Mouse (Mus musculus) T-helper 17 cell (primary cell): Measurements from ENCODE around the gene Dda1.
"Not testable (repeated sequence)": the region's sequence is repeated elsewhere in the genome, so short reads cannot be mapped to it uniquely, and the experiment has no call there.

ENCODE experiments used
- in situ Hi-C, 2 experiments: fragments of 300-600 bp; cut with MboI, MseI; formaldehyde crosslinking; loops; 1 replicate in 1 of 2; 2 replicates in 1 of 2; pipeline ENCODE4 v1.15.1; 2025; ENCODE audit warnings: high pct_unique_total_duplicates in 2 of 2

Dda1 gene

DNA sequence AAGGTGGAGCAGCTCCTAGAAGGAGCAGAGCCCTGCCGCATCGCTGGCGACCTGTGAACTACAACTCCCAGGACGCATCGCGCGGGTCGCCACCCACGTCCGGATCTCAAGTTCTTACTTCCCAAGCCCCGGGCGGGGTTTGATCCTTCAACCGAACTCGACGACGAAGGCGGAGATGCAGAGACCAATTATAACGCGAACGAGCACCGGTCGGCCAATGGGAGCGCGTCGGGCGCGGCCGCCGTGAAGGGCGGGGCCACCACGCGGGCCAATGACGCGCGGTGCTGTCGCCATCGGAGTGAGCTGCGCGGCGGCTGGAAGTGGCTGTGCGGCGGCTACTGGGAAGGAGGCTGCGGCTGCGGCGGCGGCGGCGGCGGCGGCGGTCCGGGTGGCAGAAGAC is at the start of gene Dda1:
Dda1 (plus strand) TSS at position 284 of the 400 bp plus-strand sequence.
- in situ Hi-C loops: loop anchor here (5.0 to 10.0 kb wide), 2 partner anchors 97 to 674 kb away; partner anchors contain the start of gene Ocel1 (in 1 of the 2)

DNA sequence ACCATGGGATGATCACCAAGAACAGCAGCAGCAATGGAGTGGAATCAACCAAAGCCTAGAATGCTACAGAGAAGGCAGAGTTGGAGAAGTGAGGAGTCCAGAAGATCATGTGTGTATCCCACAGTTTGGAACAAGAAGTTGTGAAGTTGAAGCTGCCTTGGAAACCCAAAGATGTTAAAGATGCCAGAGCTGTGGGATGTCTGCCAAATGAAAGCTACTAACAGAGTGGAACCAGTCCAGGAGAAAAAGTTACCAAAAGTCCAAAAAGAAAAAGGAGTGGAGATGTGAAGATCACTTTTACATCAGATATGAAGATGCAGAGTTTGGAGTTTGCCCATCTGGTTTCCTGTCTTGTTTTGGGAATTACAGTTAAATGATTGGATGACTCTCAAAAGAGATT is 46.9 kb upstream of the Dda1 start:
- in situ Hi-C loops: no loop called here

DNA sequence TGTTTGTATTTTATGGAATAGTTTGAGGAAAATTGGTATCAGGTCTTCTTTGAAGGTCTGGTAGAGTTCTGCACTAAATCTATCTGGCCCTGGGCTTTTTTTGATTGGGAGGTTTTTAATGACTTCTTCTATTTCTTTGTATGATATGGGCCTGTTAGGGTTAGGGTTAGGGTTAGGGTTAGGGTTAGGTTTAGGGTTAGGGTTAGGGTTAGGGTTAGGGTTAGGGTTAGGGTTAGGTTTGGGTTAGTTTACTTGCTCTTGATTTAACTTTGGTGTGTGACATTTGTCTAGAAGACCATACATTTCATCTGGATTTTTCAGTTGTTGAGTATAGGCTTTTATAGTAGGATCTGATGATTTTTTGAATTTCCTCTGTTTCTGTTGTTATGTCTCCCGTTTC is 36.1 kb upstream of the Dda1 start:
- in situ Hi-C loops: not testable (repeated sequence)

DNA sequence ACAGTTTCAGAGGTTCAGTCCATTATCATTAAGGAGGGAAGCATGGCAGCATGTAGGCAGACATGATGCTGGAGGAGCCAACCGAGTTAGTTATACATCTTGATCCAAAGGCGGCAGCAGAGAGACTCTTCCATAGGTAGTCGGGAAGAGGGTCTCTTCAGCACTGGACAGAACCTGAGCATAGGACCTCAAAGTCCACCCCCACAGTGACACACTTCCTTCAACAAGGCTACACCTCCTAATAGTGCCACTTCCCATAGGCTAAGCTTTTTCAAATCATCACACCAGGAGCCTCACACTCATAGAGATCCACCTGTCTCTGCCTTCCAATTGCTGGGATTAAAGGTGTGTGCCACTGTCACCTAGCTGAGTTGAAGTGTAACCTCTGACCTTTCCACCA is 32.0 kb upstream of the Dda1 start:
- in situ Hi-C loops: no loop called here

DNA sequence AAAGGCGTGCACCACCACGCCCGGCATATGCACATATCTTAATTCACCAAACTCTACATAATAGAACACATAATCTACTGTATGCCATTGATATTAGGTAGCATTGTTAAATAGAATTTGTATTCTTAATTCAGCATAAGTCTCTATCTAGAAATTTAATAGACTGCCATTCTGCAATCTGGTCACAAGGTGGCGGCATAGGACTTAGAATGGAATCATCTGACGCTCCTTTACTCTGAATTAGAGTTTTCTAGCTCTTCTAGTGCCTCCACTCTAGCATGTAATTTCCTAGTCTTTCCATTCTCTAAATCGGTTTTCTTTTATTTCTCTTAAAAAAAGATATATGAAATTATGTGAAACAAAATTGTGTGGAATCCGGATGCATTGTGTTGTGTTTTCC is 27.6 kb upstream of the Dda1 start:
- in situ Hi-C loops: loop anchor here (5.0 to 10.0 kb wide), 2 partner anchors 81 to 83 kb away; partner anchors contain the start of gene Ccdc194 (in 1 of the 2)

DNA sequence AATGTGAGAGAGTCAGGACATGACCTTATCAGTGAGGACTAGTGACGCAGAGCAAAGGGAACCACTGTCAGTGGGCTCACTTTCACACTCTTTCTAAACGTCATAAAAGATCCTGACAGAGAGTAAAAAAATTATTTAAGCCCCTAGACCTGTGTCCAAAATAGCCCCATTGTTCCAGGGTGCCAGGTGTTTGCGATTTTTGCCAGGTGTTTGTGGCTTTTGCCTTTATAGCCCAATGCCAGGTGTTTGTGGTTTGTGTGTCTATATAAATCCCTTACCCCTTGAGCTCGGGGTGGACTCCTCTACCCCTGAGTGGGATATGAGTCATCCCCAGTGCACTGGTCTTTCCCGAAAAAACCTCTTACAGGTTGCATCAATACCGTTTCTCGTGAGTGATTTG is 23.9 kb upstream of the Dda1 start:
- in situ Hi-C loops: loop anchor here in 1 of 2 experiments (10.0 kb wide), 1 partner anchor 80 kb away; the partner anchor contains the start of gene Ccdc194

DNA sequence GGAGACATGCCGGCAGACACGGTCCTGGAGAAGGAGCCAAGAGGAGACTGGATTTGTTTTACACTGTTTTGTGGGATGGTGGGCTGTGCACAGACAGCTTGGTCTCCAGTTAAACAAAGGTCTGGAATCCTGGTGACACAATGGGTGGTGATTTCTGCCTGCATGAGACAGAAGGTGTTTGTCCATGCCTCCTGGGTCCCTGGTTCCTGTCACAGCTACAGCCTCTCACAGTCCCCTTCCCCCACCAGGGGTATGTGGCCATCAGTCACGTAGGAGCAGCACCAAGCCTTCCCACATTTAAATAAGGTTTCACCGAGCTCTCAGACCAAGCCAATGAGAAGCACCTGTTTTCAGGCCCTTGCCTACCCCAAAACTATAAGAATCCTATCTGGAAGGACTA is 17.7 kb upstream of the Dda1 start:
- in situ Hi-C loops: no loop called here

DNA sequence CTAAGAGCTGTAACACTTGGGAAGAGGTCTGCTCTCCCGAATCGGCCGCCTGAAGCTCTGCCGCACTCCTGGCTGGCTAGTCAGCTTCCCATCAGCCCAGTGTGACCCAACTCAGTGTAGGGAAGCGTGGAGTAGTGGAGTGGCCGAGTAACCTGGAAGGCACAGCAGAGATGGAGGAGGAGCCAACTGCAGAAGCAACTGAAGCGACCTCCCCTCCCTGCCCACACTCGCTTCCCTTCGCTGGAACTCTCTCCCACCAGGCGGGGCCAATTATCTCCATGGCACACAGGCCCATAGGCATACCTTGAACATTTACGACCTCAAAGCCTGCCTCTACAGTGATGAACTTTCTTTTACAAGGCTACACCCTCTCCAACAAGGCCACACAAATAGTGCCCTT is 17.2 kb upstream of the Dda1 start:
- in situ Hi-C loops: no loop called here

DNA sequence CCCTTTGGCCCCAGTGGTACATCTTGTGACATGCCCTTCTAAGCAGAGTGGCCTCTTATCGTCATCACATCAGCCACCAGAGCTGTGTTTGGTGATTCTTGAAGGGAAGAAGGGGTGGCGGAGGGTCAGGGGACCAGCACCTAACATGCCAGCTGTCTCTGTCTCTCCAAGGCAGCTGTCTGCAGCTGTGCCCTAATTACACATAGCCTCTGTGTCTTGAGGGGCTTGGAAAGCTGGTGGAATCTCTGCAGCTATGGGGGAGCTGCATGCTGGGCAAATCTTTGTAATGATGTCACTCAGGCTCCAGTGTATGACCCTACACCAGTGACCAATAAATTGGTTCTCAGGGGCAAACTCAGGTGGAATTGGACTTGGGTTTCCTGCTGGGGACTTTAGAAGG is 16.3 kb upstream of the Dda1 start:
- in situ Hi-C loops: no loop called here

DNA sequence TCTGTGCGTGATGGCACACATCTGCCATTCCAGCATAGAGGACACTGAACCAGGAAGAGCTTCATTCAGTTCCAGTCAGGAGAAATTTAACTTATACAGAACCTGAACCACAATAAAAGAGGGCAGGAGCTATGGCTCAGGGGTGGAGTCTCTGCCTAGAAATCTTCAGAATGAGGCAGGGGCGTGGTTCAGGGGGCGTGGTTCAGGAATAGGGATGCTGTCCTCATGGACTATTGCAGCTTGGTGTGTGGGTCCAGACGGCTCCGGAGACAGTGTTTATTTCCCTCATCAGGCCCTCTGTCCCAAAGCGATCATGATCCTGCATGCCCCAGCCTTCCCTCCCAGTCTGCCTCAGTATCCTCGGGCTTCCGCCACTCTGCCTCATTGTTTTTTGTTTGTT is 14.3 kb upstream of the Dda1 start:
- in situ Hi-C loops: no loop called here

DNA sequence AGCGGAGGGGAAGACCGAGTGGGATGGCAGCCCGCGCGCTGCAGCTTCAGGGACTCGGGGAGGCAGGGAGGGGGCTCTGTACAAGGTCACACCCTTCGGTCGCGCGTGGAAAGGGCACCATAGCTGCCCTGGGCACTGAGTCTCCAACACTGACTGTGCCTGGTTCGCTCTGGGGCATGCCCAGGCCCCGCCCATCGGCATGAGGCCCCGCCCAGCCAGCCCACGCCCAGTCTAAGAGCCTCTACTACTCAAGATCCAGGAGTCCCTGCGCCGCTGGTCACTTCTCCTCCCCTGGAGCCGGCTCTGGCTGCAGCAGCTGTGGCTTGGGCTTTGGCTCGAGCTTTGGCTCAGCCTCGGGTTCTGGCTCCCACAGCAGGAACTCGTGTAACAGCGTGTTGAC is 12.1 kb upstream of the Dda1 start:
- in situ Hi-C loops: no loop called here

DNA sequence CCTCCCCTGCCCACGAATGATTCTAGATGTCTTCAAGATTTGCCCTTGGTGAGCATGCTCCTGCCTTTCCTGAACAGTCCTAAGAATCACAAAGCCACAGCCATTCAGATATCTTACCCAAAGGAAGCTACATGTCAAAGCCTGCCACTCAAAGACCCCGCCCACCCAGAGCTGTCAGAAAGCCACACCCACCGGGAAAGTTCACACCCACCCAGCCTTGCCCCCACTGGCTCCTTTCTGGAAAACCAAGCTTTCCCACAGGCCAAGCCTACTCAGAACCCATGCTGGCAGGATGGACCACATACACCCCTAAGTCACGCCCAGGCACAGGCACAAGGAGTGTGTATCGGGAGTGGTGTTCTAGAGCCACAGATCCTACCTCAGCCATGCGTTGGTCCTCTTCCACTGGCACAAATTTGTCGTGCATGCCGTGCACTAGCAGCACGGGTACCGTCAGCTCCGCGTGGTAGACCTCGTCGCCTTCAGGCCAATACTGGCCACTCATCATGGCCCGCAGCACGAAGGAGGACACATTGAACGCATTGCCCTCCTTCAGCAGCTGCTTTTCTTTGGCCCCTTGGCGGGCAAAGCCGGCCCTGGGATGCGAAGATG is 11.2 kb upstream of the Dda1 start:
- in situ Hi-C loops: no loop called here

DNA sequence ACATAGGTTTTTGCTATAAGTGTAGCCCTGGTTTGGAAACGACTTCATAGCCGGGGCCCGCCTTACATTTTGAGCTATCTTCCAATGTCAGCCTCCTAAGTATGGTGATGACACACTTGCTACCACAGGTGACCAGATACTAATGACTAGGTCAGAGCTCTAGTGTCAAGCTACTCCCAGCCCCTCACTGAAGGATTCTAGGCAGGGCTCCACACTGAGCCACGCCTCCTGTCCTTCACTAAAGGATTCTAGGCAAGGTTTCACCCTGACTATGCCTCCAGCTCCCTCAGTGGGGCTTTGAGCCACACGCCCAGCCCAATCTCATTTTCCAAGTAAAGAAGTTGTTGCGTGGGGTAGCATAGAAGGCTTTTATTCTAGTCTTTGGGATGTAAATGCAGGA is 8.3 kb upstream of the Dda1 start:
- in situ Hi-C loops: loop anchor here in 1 of 2 experiments (10.0 kb wide), 1 partner anchor 666 kb away; no protein-coding TSS in a partner anchor

DNA sequence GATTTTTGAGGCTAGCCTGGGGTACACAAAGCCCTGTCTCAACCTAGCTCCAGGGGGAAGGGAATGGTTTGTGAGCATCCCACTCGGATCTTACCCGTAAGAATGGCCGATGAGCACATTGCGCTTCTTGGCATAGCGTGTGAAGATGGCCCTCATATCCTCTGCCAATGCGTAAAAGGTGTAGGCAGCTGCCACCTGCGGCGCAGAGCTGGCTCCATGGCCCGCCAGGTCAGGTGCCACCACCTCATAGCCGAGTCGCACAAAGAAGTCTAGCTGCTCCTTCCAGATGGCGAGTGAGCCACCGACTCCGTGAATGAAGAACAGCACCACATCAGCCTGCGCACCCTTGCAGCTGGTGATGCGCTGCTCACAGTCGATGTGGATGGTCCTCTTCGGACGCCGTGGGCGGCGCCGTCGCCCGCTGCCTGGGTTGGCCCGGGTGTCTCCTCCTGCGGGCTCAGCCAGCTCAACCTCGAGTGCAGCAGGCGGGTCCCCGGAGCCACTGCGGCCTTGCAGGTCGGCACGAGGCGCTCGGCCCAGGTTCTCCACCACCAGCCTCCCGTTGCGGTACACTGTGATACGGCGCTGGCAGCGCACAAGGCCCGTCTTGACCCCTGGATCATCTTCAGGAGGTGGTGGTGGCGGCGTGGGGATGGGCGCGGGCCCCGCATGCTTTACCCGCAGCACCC is 7.7 kb upstream of the Dda1 start:
- in situ Hi-C loops: loop anchor here in 1 of 2 experiments (10.0 kb wide), 1 partner anchor 666 kb away; no protein-coding TSS in a partner anchor

DNA sequence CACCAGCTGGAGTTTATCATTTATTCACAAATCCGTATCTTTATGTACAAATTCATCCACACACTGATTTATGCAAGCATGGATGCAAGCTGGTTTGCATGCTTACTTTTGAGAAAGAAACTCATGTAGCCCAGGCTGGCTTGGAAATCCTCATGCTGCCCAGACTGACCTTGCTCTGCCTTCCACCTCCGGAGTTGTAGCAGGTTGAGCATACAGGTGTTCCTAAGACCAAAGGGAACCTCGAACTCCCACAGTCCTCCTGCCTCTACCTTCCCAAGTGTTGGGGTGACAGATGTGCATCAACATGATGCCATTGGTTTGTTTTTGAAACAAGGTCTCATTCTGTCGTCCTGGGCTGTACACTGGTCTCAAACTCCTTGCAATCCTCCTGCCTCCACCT is 6.8 kb upstream of the Dda1 start:
- in situ Hi-C loops: loop anchor here in 1 of 2 experiments (10.0 kb wide), 1 partner anchor 667 kb away; no protein-coding TSS in a partner anchor

DNA sequence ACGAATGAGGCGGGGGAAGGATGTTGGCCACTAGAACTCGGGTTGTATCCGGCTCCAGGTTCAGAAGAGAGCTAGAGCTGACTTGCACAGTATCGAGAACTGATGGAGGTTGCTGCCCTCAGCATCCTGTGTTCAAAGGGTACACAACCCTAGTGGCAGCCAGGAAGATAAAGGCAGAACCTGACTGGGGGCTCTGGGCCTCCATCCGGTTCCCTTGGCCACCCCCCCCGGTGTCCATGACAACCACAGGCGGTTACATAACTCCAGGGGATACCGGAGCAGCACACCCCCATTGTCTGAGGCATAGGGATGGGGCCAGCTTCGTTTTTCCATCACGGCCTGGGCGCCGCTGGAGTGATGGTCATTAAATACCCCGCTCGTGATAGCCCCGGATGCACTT is 6.2 kb upstream of the Dda1 start:
- in situ Hi-C loops: loop anchor here in 1 of 2 experiments (10.0 kb wide), 1 partner anchor 668 kb away; no protein-coding TSS in a partner anchor

DNA sequence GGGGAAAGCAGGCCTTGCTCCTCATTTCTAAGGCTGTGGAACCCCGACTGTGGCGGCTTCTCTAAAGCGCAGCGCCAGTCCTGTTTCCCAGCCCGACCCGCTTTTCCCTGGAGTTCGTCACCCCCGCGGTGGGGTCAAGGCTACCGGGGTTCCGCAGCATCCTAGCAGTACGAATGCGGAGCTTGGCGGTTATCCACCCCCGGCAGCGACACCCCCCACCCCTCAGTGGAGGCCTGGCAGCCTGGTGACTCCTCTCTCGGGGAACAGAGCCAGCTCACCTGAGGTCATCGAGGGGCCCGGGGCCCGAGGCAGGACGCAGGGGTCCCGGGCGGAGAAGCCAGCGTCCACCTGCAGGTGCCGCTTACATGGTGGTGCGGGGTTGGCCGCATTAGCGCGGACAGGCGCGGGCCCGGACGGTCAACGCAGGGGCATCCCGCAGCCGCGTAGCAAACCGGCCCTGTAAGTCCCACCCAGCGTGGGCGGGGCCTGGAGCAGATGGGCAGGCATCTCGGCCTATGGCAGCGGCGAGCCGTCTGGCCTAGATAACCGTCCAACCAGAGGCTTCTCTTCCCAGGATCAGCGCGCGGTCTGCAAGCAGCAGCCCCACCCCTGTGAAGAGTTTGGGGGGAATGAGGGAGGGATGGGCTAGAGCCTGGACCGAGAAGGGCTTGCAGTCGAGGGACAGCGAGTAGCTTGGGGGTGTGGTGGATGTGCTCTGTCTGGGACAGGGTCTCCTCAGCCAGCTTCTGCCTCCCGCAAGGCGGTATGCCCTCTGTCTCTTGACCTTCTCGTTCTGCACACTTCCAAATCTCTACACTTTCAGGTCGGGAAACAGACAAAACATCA is 5.6 kb upstream of the Dda1 start, which contains the start of gene Abhd8:
Abhd8 (minus strand) TSS at position 468 of the 846 bp plus-strand sequence.
- in situ Hi-C loops: loop anchor here in 1 of 2 experiments (10.0 kb wide), 1 partner anchor 669 kb away; no protein-coding TSS in a partner anchor

DNA sequence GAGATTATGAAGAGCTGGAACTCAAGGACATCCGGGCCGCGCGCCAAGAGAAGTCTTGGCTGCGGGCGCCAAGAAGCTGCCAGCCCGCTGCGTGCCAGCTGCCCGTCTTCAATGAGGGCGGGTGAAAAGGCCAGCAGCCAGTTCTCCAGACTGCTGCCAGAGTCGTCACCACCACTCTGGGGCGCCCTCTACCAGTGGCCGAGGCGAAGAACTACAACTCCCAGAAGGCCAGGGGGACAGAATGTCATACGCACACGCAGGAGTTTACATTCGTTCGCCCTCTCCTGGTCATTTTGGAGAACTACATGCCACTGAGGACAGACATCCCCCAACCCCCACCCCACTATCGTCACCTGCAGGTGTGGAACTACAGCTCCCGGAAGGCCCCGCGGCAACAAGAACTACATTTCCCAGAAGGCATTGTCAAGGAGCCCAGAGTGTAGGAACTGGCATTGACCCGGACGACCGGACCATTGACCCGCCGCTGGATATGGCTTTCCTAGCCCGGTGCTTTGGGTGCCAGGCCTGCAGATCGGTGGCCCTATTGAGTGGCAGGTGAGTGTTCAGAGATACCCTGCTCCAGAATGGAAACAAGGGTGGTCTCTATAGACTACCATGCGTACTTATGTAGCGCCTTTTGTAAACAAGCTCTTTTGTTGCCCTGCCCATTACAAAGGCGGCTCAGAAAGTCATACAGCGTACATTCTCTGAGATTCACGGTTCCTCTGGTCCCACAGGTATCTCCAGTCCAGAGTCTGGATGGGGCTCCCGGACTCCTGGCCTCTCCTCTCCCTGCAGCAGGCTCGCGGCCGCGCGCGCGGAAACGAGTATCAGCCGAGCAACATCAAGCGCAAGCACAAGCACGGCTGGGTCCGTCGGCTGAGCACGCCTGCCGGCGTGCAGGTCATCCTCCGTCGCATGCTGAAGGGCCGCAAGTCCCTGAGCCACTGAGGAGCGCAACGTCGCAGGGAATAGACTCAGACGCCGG is 4.2 kb upstream of the Dda1 start, which contains the start of gene Mrpl34:
Mrpl34 (plus strand) TSS at position 447 of the 988 bp plus-strand sequence.
- in situ Hi-C loops: loop anchor here (5.0 to 10.0 kb wide), 2 partner anchors 93 to 670 kb away; partner anchors contain the start of gene Ocel1 (in 1 of the 2)

DNA sequence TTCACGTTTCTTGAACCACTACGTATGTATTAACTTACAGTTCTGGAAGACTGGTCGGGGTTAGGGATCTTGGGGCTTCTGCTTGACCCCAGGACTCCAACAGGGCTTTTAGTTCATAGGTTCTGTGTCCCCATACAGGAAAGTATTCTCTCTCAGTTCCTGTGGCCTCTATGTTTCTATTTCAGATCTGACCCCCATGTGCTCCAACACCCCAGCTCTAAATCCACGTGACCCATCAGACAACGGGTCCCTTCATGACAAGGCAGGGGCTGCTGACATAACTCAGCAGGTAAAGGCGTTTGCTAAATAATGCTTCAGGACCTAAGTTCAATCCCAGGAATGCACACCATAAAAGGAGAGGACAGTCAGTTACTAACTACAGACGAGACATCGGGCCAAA is 3.3 kb upstream of the Dda1 start:
- in situ Hi-C loops: loop anchor here (5.0 to 10.0 kb wide), 2 partner anchors 93 to 671 kb away; partner anchors contain the start of gene Ocel1 (in 1 of the 2)

DNA sequence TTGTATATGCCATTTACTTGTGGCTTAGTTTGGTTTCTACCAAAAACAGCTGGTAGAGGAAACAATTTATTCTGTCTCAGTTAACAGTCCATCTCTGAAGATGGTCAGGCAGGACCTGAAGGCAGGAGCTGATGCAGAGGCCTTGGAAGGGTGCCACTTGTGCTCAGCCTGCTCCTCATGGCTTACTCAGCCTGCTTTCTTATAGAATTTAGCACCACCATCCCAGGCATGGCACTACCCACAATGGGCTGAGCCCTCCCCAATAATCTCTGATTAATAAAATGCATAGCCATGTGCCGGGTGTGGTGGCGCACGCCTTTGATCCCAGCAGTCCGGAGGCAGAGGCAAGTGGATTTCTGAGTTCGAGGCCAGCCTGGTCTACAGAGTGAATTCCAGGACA is 2.8 kb upstream of the Dda1 start:
- in situ Hi-C loops: loop anchor here (5.0 to 10.0 kb wide), 2 partner anchors 94 to 671 kb away; partner anchors contain the start of gene Ocel1 (in 1 of the 2)
